Mouse (Mus musculus) olfactory bulb, adult 2 months (tissue): ENCODE data around the gene Tmbim7.

Experiments
- CTCF ChIP-seq: fragments of 200-500 bp; IDR thresholded peaks from 2 replicates; pipeline ENCODE4 v1.5.1; 2012; ENCODE audit warnings: low read depth, mild to moderate bottlenecking, low read length, moderate library complexity; ENCODE audit not compliant: insufficient read depth
- POLR2A ChIP-seq: fragments of 200-500 bp; IDR thresholded peaks from 2 replicates; pipeline ENCODE4 v1.6.1; 2012; ENCODE audit warnings: mild to moderate bottlenecking, low read depth, low read length, moderate library complexity; ENCODE audit not compliant: insufficient read depth

DNA sequence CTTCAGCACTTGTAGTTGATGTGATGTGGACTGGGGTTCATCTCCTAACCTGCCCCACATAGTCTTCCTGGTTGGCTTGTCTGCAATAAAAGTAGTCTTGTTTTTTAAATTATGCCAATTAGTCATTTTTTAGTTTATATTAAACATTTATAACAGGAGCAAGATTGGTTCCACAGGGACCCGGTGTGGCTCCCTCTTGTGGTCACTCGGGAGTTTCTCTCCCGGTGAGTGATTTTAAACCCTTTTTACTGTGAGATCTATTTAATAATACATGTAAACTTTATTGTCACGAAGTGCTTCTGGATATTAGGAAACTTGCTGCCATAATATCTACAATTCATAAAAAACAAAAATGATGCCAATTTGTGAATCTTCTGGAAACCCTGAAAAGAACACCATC, 17.0 kb upstream of the Tmbim7 start:
- no peak for TF ChIP-seq CTCF
- no peak for TF ChIP-seq POLR2A
